Mouse (Mus musculus): ENCODE measurements around the gene Megf9.

GRCm38 (mm10) chr4:70399074-70399473 is 135.7 kb downstream of the Megf9 start:
- TF ChIP-seq CTCF (IDR thresholded peaks at IDR 0.05) (no peak), EP300 (IDR thresholded peaks at IDR 0.05) (no peak)

All from lung, postnatal 0 days (tissue).